Mouse (Mus musculus): ENCODE measurements around the gene Rfx3. TPM values are rescaled to one million over a fixed set of nuclear protein-coding genes. Genes with fewer than 3 reads are reported as not detected.

The Rfx3 gene
- polyA plus RNA-seq, 1 experiment from 2014 or later, result 15.7 TPM

DNA sequence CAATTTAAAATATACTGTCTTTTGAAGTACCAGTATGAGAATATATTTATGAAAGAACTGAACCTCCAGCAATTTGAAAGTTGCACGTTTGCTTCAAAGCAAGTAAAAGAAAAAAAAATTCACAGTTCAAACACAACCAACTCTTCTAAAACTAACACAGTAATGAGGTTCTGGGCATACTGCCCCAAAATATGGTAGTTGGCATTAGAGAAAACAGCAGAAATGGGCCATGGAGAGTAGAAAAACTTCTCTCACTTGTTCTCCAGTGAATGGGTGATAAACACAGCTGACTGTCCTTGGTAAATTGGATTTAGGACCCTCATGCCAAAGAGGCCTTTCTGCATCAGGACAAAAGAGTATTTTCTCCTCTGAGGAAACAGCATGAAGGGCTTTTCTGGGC is 182.7 kb downstream of the Rfx3 start:
- 67% methylated on average over 1 of the region's 1 CpGs for WGBS
- H3K36me3 ChIP-seq, result 0 out of 2 replicates have a peak, but pooled peaks cover 11% of the 10 kb centered on the region
- H3K9ac ChIP-seq, result no peak overlapping the region
- H3K4me1 ChIP-seq, result no peaks in the 10 kb centered on the region
- H3K4me3 ChIP-seq, result no peak overlapping the region
- no peak overlapping the region for H3K4me2 ChIP-seq (replicated peaks)
- no peak overlapping the region for H3K27ac ChIP-seq
- H3K9me3 ChIP-seq, result no peaks in the 10 kb centered on the region
- no peaks in the 10 kb centered on the region for H3K27me3 ChIP-seq
- no peak for ATAC-seq (ENCODE audit: insufficient number of reproducible peaks, insufficient read depth, low FRiP score, low TSS enrichment)

DNA sequence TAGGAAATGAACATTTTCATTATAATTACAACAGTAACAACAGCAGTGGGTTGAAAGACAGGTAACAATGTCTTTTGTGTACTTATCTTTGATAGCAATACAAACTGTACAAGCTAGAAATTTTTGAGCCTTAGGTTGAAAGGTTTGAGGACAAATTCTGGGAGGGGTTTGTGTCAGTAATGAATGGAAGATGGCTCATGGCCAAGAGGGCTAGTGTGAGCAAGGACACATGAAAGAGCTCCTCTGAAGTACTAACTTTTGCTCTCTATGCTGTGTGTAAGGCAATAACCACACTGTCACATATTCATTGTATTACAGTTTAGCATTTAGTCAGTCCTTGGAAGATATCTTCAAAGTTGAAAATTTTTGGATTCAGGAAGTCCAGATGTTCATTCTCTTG is 193.3 kb downstream of the Rfx3 start:
- Histone ChIP-seq H3K27ac (no peak overlapping the region), H3K36me3 (peaks cover 15% of the 10 kb centered on the region), H3K27me3 (no peaks in the 10 kb centered on the region), H3K9ac (no peak overlapping the region), H3K9me3 (peaks cover under 1% of the 10 kb centered on the region; the same call in 1 of the 2 replicates), H3K4me2 (replicated peaks) (no peak overlapping the region), H3K4me1 (no peaks in the 10 kb centered on the region), H3K4me3 (no peak overlapping the region)
- ATAC-seq (ENCODE audit: insufficient number of reproducible peaks, insufficient read depth, low FRiP score, low TSS enrichment), result no peak

DNA sequence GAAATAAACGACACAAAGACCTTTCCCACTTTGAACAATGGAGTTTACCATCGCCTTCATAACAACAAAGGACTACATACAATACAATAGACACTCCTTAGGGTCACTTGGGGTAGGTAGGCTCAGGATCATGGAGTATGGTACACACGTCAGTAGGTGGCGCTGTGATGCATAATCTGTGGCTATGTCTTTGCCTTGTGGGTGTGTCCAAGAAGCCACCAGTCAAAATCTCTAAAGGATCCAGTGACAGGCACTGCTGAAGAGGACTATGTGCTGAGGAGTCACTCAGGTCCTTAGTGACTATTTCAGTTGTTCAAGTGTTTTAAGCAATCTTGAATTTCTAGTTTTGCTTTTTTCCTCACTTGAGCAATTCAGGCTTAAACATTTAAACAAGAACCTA is 230.9 kb downstream of the Rfx3 start:
- WGBS, result 62% methylated on average over 4 of the region's 4 CpGs
- no peak for ATAC-seq (ENCODE audit: insufficient number of reproducible peaks, insufficient read depth, low FRiP score, low TSS enrichment)
- Histone ChIP-seq H3K36me3 (peaks cover 24% of the 10 kb centered on the region), H3K4me2 (replicated peaks) (no peak overlapping the region), H3K9me3 (no peaks in the 10 kb centered on the region), H3K4me1 (no peaks in the 10 kb centered on the region), H3K27ac (no peak overlapping the region), H3K9ac (no peak overlapping the region), H3K4me3 (no peak overlapping the region), H3K27me3 (no peaks in the 10 kb centered on the region)

DNA sequence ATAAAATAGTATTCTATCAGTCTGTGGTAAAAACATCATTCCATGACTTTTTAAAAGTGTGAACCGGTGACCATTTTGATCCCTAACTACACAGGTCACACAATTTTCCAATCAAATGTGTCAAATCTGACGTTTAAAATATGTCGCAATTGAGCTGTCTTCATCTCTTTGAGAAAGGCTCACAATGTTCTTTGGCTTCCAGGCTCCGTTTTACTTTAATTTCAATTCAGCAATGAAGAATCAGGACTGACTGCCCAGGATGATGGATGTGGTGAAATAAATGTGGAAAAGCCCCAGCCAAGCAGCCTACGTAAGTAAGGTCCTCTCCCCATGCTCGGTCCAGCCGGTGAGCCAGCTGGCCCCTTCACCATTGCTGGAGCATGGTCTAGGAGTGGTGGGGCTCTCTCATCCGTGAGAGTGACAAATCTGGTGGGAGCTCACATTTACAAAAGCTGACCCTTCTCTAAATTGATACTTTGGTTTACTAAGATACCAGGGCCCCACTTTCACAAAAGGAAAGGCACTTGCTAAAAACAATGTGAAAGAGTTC is 240.2 kb downstream of the Rfx3 start:
- no peaks in the 10 kb centered on the region for H3K27me3 ChIP-seq
- WGBS, result 80% methylated on average over 8 of the region's 8 CpGs
- H3K27ac ChIP-seq, result no peak overlapping the region
- no peak for ATAC-seq (ENCODE audit: insufficient number of reproducible peaks, insufficient read depth, low FRiP score, low TSS enrichment)
- 0 out of 2 replicates have a peak, but pooled peaks cover 18% of the 10 kb centered on the region for H3K36me3 ChIP-seq
- H3K9me3 ChIP-seq, result no peaks in the 10 kb centered on the region
- H3K9ac ChIP-seq, result no peak overlapping the region
- H3K4me3 ChIP-seq, result no peak overlapping the region
- H3K4me1 ChIP-seq, result no peaks in the 10 kb centered on the region
- H3K4me2 ChIP-seq (replicated peaks), result no peak overlapping the region

DNA sequence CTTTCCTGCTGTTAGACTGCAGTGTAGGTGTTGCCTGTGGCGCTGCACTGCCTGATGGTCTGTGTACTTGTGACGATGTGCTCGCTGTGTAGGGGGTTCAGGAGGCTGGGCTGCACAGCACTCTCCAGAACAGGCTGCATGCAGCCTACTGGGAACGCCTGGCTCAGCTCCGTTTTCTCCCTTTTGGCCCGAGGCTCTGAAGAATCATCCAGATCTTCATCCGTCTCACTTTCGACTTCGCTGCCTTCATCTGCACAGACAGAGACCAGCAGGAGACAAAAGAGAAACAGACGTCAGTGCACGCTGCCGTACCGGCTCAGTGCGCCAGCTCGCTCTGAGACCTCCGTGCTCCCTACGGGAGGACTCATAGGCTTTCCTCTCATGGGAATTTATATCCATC is 242.5 kb downstream of the Rfx3 start:
- Histone ChIP-seq H3K9me3 (no peaks in the 10 kb centered on the region), H3K9ac (no peak overlapping the region), H3K27me3 (no peaks in the 10 kb centered on the region), H3K4me3 (no peak overlapping the region), H3K27ac (no peak overlapping the region), H3K4me2 (replicated peaks) (no peak overlapping the region), H3K36me3 (0 out of 2 replicates have a peak, but pooled peaks cover 18% of the 10 kb centered on the region), H3K4me1 (no peaks in the 10 kb centered on the region)
- 78% methylated on average over 17 of the region's 17 CpGs for WGBS
- ATAC-seq (ENCODE audit: insufficient number of reproducible peaks, insufficient read depth, low FRiP score, low TSS enrichment), result no peak

DNA sequence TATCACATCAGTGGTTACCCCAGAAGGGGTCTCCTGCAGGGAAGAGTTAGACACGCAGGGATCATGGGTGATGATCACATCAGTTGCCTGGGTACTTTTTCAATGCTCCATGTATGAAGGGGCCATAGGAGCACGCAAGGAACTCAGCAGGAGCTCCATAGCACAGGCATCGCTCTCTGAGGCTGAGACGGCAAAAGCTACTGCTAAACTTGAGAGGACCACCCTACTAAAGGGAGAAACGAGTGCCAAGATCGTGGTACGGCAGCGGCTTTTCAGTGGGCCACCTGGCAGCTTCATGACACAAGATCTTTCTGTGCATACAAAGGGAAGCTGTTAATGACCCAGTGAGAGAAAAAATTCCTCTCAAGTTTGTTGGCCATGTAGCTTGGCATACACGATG is 250.7 kb downstream of the Rfx3 start:
- H3K4me1 ChIP-seq, result no peaks in the 10 kb centered on the region
- ATAC-seq (ENCODE audit: insufficient number of reproducible peaks, insufficient read depth, low FRiP score, low TSS enrichment), result no peak
- no peaks in the 10 kb centered on the region for H3K27me3 ChIP-seq
- no peak overlapping the region for H3K4me2 ChIP-seq (replicated peaks)
- H3K9ac ChIP-seq, result no peak overlapping the region
- 90% methylated on average over 9 of the region's 9 CpGs for WGBS
- H3K36me3 ChIP-seq, result no peaks in the 10 kb centered on the region
- H3K4me3 ChIP-seq, result no peak overlapping the region
- H3K27ac ChIP-seq, result no peak overlapping the region
- H3K9me3 ChIP-seq, result no peaks in the 10 kb centered on the region

DNA sequence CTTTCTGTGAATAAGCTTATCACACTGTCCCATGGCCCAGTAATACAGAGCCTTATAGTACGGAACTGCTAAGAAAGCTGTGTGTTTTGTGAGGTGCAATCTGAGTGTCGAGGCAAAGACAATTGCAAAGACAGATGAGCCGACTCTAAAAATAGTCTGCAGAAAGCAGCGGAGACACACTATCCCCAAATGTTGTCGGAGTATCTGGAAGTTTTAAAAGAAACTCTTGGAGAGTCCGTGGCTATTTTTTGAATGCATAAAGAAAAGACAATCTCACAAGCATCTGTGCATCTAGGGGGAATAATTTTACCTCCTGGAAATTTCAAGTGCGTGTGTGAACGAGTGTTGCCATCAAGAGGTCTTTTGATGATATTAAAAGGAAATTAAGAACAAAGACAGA is 251.6 kb downstream of the Rfx3 start:
- no peak overlapping the region for H3K9ac ChIP-seq
- H3K4me1 ChIP-seq, result no peaks in the 10 kb centered on the region
- ATAC-seq (ENCODE audit: insufficient number of reproducible peaks, insufficient read depth, low FRiP score, low TSS enrichment), result no peak
- no peaks in the 10 kb centered on the region for H3K36me3 ChIP-seq
- H3K4me2 ChIP-seq (replicated peaks), result no peak overlapping the region
- no peak overlapping the region for H3K4me3 ChIP-seq
- H3K27ac ChIP-seq, result no peak overlapping the region
- no peaks in the 10 kb centered on the region for H3K27me3 ChIP-seq
- WGBS, result 84% methylated on average over 8 of the region's 8 CpGs
- no peaks in the 10 kb centered on the region for H3K9me3 ChIP-seq

DNA sequence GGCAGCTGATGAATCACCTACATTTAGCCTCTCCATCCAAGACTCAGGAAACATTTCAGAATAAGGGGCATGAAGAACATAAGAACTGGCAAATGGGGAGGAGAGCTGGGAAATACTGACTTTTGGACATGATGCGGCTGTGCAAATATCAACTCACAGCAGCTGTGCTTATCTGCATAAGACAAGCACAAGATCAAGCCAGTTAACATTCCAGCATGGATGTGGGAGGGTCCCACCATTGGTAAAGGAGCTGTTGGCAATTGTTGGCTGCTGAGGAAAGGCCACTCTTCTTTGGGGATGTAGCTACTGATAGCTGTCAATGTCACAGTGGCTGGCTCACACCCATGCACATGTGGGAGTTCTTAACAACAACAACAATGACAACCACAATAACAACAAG is 263.7 kb downstream of the Rfx3 start:
- no peak overlapping the region for H3K9ac ChIP-seq
- H3K4me3 ChIP-seq, result no peak overlapping the region
- H3K4me1 ChIP-seq, result no peaks in the 10 kb centered on the region
- ATAC-seq (ENCODE audit: insufficient number of reproducible peaks, insufficient read depth, low FRiP score, low TSS enrichment), result no peak
- H3K27me3 ChIP-seq, result no peaks in the 10 kb centered on the region
- no peaks in the 10 kb centered on the region for H3K9me3 ChIP-seq
- H3K27ac ChIP-seq, result no peak overlapping the region
- H3K4me2 ChIP-seq (replicated peaks), result no peak overlapping the region
- 96% methylated on average over 1 of the region's 1 CpGs for WGBS
- H3K36me3 ChIP-seq, result no peaks in the 10 kb centered on the region

DNA sequence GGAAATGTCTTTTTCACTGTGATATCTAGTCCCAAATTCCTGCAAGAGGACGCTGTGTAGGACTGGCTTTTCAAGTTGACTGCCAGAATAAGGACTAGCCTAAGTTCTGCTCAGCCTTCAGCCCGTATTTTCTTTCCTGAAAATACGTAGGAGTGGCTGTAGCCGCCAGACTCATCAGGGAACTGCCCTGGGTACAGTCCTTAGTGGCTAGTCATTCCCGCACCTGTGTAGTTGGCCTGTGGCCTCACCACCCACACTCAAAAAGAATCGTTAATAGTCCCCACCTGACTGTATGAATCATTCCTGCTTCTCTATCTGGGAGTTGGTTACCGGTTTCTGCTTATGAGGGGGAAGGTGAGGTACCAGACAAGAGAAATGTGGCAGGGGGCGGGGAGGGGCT is 272.1 kb downstream of the Rfx3 start:
- H3K9ac ChIP-seq, result no peak overlapping the region
- no peak overlapping the region for H3K4me3 ChIP-seq
- no peaks in the 10 kb centered on the region for H3K27me3 ChIP-seq
- H3K4me2 ChIP-seq (replicated peaks), result no peak overlapping the region
- peaks cover 11% of the 10 kb centered on the region; the same call in 1 of the 2 replicates for H3K4me1 ChIP-seq
- 78% methylated on average over 8 of the region's 8 CpGs for WGBS
- ATAC-seq (ENCODE audit: insufficient number of reproducible peaks, insufficient read depth, low FRiP score, low TSS enrichment), result no peak
- no peak overlapping the region for H3K27ac ChIP-seq
- H3K36me3 ChIP-seq, result no peaks in the 10 kb centered on the region
- H3K9me3 ChIP-seq, result no peaks in the 10 kb centered on the region

DNA sequence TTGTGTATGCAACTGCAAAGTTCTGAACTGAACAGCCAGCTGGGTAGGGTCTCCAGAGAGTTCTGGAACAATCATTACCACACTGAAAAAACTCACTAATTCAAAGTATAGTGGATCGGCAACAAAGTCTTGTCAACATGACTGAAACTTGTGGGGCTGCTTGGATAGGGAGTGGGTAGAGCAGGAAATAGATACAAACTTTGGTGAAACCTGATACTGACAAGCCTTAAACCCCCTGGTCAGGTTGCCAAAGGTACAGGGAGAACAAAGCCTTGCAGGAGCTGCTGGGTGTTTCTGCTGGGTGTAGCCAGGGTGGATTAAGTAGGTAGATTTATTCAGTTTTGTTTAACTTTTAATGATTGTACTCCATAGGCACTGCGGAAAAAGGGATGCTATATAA is 274.4 kb downstream of the Rfx3 start:
- Histone ChIP-seq H3K27me3 (no peaks in the 10 kb centered on the region), H3K36me3 (no peaks in the 10 kb centered on the region), H3K4me3 (no peak overlapping the region), H3K4me1 (peaks cover 11% of the 10 kb centered on the region; the same call in 1 of the 2 replicates), H3K4me2 (replicated peaks) (no peak overlapping the region), H3K9ac (no peak overlapping the region), H3K27ac (no peak overlapping the region), H3K9me3 (no peaks in the 10 kb centered on the region)
- WGBS, result 68% methylated on average over 2 of the region's 2 CpGs
- ATAC-seq (ENCODE audit: insufficient number of reproducible peaks, insufficient read depth, low FRiP score, low TSS enrichment), result no peak

DNA sequence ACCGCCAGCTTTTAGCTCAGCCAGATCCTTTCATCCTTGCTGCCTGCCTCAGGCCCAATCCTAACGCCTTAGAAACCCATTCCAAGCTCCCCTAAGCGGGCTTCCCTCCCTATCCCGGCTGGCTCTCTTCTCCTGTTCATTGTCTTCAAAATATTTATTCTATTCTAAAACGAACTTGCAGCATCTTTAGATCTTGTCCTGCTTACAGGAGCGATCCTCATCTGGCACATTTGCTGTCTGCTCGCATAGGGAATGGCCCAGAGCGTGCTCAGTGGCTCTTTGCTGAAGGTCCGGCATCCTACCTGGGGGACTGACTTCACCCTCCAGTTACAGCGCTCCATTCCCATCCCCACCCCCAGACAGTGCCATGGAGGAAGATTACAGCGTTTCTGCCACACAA is 292.0 kb downstream of the Rfx3 start:
- no peaks in the 10 kb centered on the region for H3K4me1 ChIP-seq
- no peak for ATAC-seq (ENCODE audit: insufficient number of reproducible peaks, insufficient read depth, low FRiP score, low TSS enrichment)
- no peaks in the 10 kb centered on the region for H3K9me3 ChIP-seq
- H3K9ac ChIP-seq, result no peak overlapping the region
- no peaks in the 10 kb centered on the region for H3K27me3 ChIP-seq
- H3K4me2 ChIP-seq (replicated peaks), result no peak overlapping the region
- H3K36me3 ChIP-seq, result no peaks in the 10 kb centered on the region
- WGBS, result 76% methylated on average over 11 of the region's 11 CpGs
- no peak overlapping the region for H3K4me3 ChIP-seq
- no peak overlapping the region for H3K27ac ChIP-seq

DNA sequence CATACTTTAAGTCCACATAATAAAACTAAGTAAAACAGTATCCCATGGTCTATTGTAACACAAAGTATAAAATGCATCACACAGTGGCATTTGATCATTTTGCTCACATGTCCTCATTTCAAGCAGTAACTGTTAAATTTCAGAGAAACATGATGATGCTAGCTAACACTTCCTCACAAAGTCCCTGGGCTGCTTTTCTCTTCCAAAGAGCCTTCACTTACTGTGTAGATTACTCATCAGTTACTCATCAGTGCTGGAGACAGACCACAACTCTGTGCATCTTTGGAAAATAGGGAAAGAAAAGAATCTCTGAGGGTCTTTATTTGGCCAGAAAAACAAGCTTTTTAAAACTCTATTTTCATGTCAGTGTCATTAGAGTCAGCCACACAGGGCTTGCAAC is 294.7 kb downstream of the Rfx3 start:
- Histone ChIP-seq H3K4me2 (replicated peaks) (no peak overlapping the region), H3K4me3 (no peak overlapping the region), H3K36me3 (no peaks in the 10 kb centered on the region), H3K9me3 (no peaks in the 10 kb centered on the region), H3K4me1 (no peaks in the 10 kb centered on the region), H3K9ac (no peak overlapping the region), H3K27me3 (no peaks in the 10 kb centered on the region), H3K27ac (no peak overlapping the region)
- no peak for ATAC-seq (ENCODE audit: insufficient number of reproducible peaks, insufficient read depth, low FRiP score, low TSS enrichment)

Data from embryonic facial prominence, embryonic 12.5 days (tissue).